ENCODE assay signal across 23 mouse cellular contexts in the genomic region with DNA sequence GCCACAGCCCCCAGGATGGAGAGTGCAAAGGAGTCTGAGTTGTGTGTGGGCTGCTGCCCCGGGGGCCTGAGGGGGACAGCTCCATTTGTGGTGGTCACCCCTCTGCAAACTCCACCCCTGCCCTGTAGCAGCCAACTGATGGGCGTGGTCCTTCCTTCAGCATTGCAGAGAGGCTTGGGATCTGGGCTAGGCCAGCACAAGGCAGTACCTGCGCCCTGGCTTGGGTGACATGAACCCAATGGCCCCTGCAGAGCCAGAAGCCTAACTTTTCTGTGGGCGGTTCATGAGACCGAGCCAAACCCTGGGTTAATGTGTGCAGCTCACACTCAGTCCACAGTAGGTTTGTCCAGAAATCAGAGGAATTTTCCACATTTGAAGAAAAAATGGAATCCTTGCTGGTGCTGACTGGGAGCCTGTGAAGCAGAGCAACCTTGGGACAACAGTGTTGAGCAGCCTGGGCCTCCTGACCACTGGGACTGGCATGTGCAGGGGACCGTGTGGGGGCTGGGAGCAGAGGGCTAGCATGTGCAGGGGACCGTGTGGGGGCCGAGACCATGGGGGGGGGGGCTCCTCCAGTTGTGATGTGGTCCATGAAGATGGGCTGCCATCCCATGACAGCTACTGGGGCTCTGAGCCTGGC. TPM values are rescaled to one million over a fixed set of nuclear protein-coding genes. Genes with fewer than 3 reads are reported as not detected.
DNase-seq lines count a peak whose midpoint lies in the region; ATAC-seq and TF ChIP-seq lines count a peak whose summit lies in the region.
"Had no signal": no experiment of that assay in that cellular context is flagged by ENCODE, and none has a peak within 500 bp of the region (broad histone marks: within the 10 kb centered on the region; RNA-seq: fewer than 3 reads in every experiment).

No protein-coding gene starts in this region.

- H3K27me3 ChIP-seq in kidney, embryonic 16.5 days (ENCODE audit: insufficient read depth, low read length), result no peaks in the 10 kb centered on the region
- H3K27me3 ChIP-seq in erythroblast, embryonic 14.5 days (ENCODE audit: control insufficient read depth), result no peaks in the 10 kb centered on the region
- no peaks in the 10 kb centered on the region for H3K27me3 ChIP-seq in liver, embryonic 14.5 days (ENCODE audit: control insufficient read depth, insufficient read depth, low read length)
- H3K27me3 ChIP-seq in heart, embryonic 12.5 days (replicated peaks), result no peaks in the 10 kb centered on the region
- H3K27me3 ChIP-seq in heart, adult 2 months (ENCODE audit: control insufficient read depth, insufficient read depth, low read length), result no peaks in the 10 kb centered on the region
- no peaks in the 10 kb centered on the region for H3K27me3 ChIP-seq in hindbrain, embryonic 16.5 days (replicated peaks; ENCODE audit: control insufficient read depth, insufficient read depth, low read length)
- H3K27me3 ChIP-seq: CH12.LX; forebrain, embryonic 12.5 days; hindbrain, embryonic 13.5 days; megakaryocyte, embryonic 14.5 days had no signal

- no peak for TF ChIP-seq CTCF in liver, embryonic 14.5 days (IDR thresholded peaks at IDR 0.05; ENCODE audit: low read depth)
- TF ChIP-seq CTCF in heart, adult 2 months (IDR thresholded peaks at IDR 0.05), result no peak

- no peaks in the 10 kb centered on the region for H3K9me3 ChIP-seq in kidney, embryonic 16.5 days (ENCODE audit: low read length)
- H3K9me3 ChIP-seq in erythroblast, embryonic 14.5 days (ENCODE audit: control insufficient read depth, low read length), result no peaks in the 10 kb centered on the region
- no peaks in the 10 kb centered on the region for H3K9me3 ChIP-seq in liver, embryonic 14.5 days (ENCODE audit: control insufficient read depth, low read length)
- no peaks in the 10 kb centered on the region for H3K9me3 ChIP-seq in heart, embryonic 12.5 days (replicated peaks)
- H3K9me3 ChIP-seq in hindbrain, embryonic 16.5 days (ENCODE audit: control insufficient read depth, low read length), result no peaks in the 10 kb centered on the region
- H3K9me3 ChIP-seq: forebrain, embryonic 12.5 days; hindbrain, embryonic 13.5 days; megakaryocyte, embryonic 14.5 days had no signal

- peak; percentile 84 for DNase-seq in kidney, adult 18-20 months
- peak; percentile 81 to 95 for DNase-seq in kidney, postnatal 25 days
- DNase-seq in liver, embryonic 14.5 days (ENCODE audit: low read depth in 3 of 3, low spot score in 3 of 3), result no peak
- DNase-seq in heart, adult 2 months, result no peak
- DNase-seq: adrenal gland, postnatal 14 days; cerebellum, adult 11 months; cerebellum, postnatal 25 days; embryo, embryonic 11 days; gastrocnemius, postnatal 10 days; lung, adult 2 months; right cerebral cortex, postnatal 25 days; thymus, postnatal 14 days had no signal

- no peak for TF ChIP-seq EP300 in liver, embryonic 14.5 days (IDR thresholded peaks at IDR 0.05; ENCODE audit: low read depth)
- no peak for TF ChIP-seq EP300 in heart, adult 2 months (IDR thresholded peaks at IDR 0.05; ENCODE audit: insufficient read depth, low read depth, low read length)

- no peak for ATAC-seq in kidney, embryonic 16.5 days (ENCODE audit: low FRiP score, low TSS enrichment)
- ATAC-seq in liver, embryonic 14.5 days (ENCODE audit: insufficient read depth), result no peak
- ATAC-seq in heart, embryonic 12.5 days (ENCODE audit: insufficient number of reproducible peaks, low FRiP score), result no peak
- ATAC-seq in hindbrain, embryonic 16.5 days, result no peak

- TF ChIP-seq POLR2A in heart, adult 2 months (IDR thresholded peaks at IDR 0.05; ENCODE audit: insufficient read depth, low read depth, low read length), result no peak

- H3K36me3 ChIP-seq in kidney, embryonic 16.5 days (ENCODE audit: insufficient read depth, low read length), result peaks cover 28% of the 10 kb centered on the region
- H3K36me3 ChIP-seq in erythroblast, embryonic 14.5 days (ENCODE audit: control insufficient read depth), result peaks cover 96% of the 10 kb centered on the region
- H3K36me3 ChIP-seq in liver, embryonic 14.5 days (replicated peaks; ENCODE audit: control insufficient read depth, insufficient read depth, low read depth), result peaks cover 43% of the 10 kb centered on the region
- peaks cover 64% of the 10 kb centered on the region for H3K36me3 ChIP-seq in heart, embryonic 12.5 days
- no peaks in the 10 kb centered on the region for H3K36me3 ChIP-seq in heart, adult 2 months (ENCODE audit: control insufficient read depth, insufficient read depth, low read length)
- peaks cover 22% of the 10 kb centered on the region for H3K36me3 ChIP-seq in hindbrain, embryonic 16.5 days (ENCODE audit: control insufficient read depth, insufficient read depth, low read length)

- H3K9ac ChIP-seq in kidney, embryonic 16.5 days (replicated peaks; ENCODE audit: low read length), result no peak overlapping the region
- H3K9ac ChIP-seq in liver, embryonic 14.5 days (replicated peaks), result peak overlapping the region; percentile 21
- H3K9ac ChIP-seq in heart, embryonic 12.5 days, result no peak overlapping the region
- no peak overlapping the region for H3K9ac ChIP-seq in heart, adult 2 months (ENCODE audit: low read depth, low read length)
- H3K9ac ChIP-seq in hindbrain, embryonic 16.5 days (ENCODE audit: low read depth, low read length), result no peak overlapping the region
- H3K9ac ChIP-seq: forebrain, embryonic 12.5 days; hindbrain, embryonic 13.5 days had no signal

- H3K27ac ChIP-seq in kidney, embryonic 16.5 days (ENCODE audit: low read length), result no peak overlapping the region
- peak overlapping the region; percentile 69 for H3K27ac ChIP-seq in liver, embryonic 14.5 days
- no peak overlapping the region for H3K27ac ChIP-seq in heart, embryonic 12.5 days (ENCODE audit: poor library complexity, severe bottlenecking)
- no peak overlapping the region for H3K27ac ChIP-seq in heart, adult 2 months
- no peak overlapping the region for H3K27ac ChIP-seq in hindbrain, embryonic 16.5 days (ENCODE audit: low read depth, low read length)
- H3K27ac ChIP-seq: forebrain, embryonic 12.5 days; hindbrain, embryonic 13.5 days; layer of hippocampus, adult 2 months had no signal

- H3K79me2 ChIP-seq in heart, adult 2 months (replicated peaks; ENCODE audit: control insufficient read depth, insufficient read depth, low read length), result no peaks in the 10 kb centered on the region

- no peak overlapping the region for H3K4me2 ChIP-seq in kidney, embryonic 16.5 days (replicated peaks; ENCODE audit: low read depth, low read length)
- H3K4me2 ChIP-seq in liver, embryonic 14.5 days (ENCODE audit: low read depth), result peak overlapping the region; percentile 44
- no peak overlapping the region for H3K4me2 ChIP-seq in heart, embryonic 12.5 days
- no peak overlapping the region for H3K4me2 ChIP-seq in hindbrain, embryonic 16.5 days (ENCODE audit: low read length)
- H3K4me2 ChIP-seq: forebrain, embryonic 12.5 days; hindbrain, embryonic 13.5 days had no signal

- WGBS in kidney, embryonic 16.5 days, result 85% methylated on average over 8 of the region's 8 CpGs
- WGBS in liver, embryonic 14.5 days (ENCODE audit: insufficient replicate concordance), result 76% methylated on average over 8 of the region's 8 CpGs
- WGBS in heart, embryonic 12.5 days, result 79% methylated on average over 8 of the region's 8 CpGs
- WGBS in heart, adult 2 months, result 83% methylated on average over 8 of the region's 8 CpGs
- 87% methylated on average over 8 of the region's 8 CpGs for WGBS in hindbrain, embryonic 16.5 days

- H3K4me1 ChIP-seq in kidney, embryonic 16.5 days (ENCODE audit: insufficient read depth, low read length), result no peaks in the 10 kb centered on the region
- H3K4me1 ChIP-seq in erythroblast, embryonic 14.5 days (ENCODE audit: control insufficient read depth), result peaks cover 64% of the 10 kb centered on the region
- peaks cover 22 to 34% of the 10 kb centered on the region in 2 experiments for H3K4me1 ChIP-seq in liver, embryonic 14.5 days (replicated peaks; ENCODE audit: control insufficient read depth in 2 of 2, insufficient read depth in 2 of 2, low read length in 1 of 2)
- no peaks in the 10 kb centered on the region for H3K4me1 ChIP-seq in heart, embryonic 12.5 days (replicated peaks)
- H3K4me1 ChIP-seq in heart, adult 2 months (ENCODE audit: control insufficient read depth, insufficient read depth, low read length), result no peaks in the 10 kb centered on the region; the same call in 1 of the 2 replicates
- H3K4me1 ChIP-seq in hindbrain, embryonic 16.5 days (ENCODE audit: control insufficient read depth, insufficient read depth, low read depth, low read length), result no peaks in the 10 kb centered on the region
- H3K4me1 ChIP-seq: forebrain, embryonic 12.5 days; hindbrain, embryonic 13.5 days had no signal

- H3K4me3 ChIP-seq in kidney, embryonic 16.5 days (ENCODE audit: low read length), result no peak overlapping the region
- H3K4me3 ChIP-seq in erythroblast, embryonic 14.5 days (replicated peaks), result peak overlapping the region; percentile 17
- H3K4me3 ChIP-seq in liver, embryonic 14.5 days (ENCODE audit: insufficient read depth in 1 of 2, low read depth in 2 of 2, low read length in 2 of 2), result no peak overlapping the region
- no peak overlapping the region for H3K4me3 ChIP-seq in heart, embryonic 12.5 days
- no peak overlapping the region for H3K4me3 ChIP-seq in heart, adult 2 months
- no peak overlapping the region for H3K4me3 ChIP-seq in hindbrain, embryonic 16.5 days (ENCODE audit: low read length)
- H3K4me3 ChIP-seq: forebrain, embryonic 12.5 days; hindbrain, embryonic 13.5 days; layer of hippocampus, adult 2 months; megakaryocyte, embryonic 14.5 days had no signal

- intact Hi-C loops in heart, adult 2 months (cut with DNase I), result no loop called here

RNA-seq across cellular contexts. Expression of a gene that starts 7.8 kb away (rescaled TPM):
- polyA plus RNA-seq in kidney, embryonic 16.5 days (2015; fragmentation: Nextera tagmentation; extraction: Ambion mirVana), result 50.7 and 52.1 TPM in 2 replicates
- 2.3 and 2.9 TPM in 2 replicates for polyA plus RNA-seq in erythroblast, embryonic 14.5 days (2012)
- polyA plus RNA-seq in liver, embryonic 14.5 days (2012; rRNA removed), result 18.6 and 24.0 TPM in 2 replicates
- 37.2 and 40.1 TPM in 2 replicates for polyA plus RNA-seq in liver, embryonic 14.5 days (2014; fragmentation: Nextera tagmentation; extraction: Ambion mirVana)
- 36.5 TPM in 2 replicates for polyA plus RNA-seq in heart, embryonic 12.5 days (2016; fragmentation: Nextera tagmentation; extraction: Ambion mirVana)
- 10 to 100 TPM; 80.3 to 81.5 TPM for total RNA-seq in heart, adult 2 months (2021)
- polyA plus RNA-seq in heart, adult 2 months (2012; rRNA removed), result 42.7 and 50.8 TPM in 2 replicates
- 23.1 and 28.8 TPM in 2 replicates for polyA plus RNA-seq in hindbrain, embryonic 16.5 days (2015; fragmentation: Nextera tagmentation; extraction: Ambion mirVana)

RNA-seq across cellular contexts. Expression of a gene that starts 7.8 kb away (rescaled TPM):
- polyA plus RNA-seq in kidney, embryonic 16.5 days (2015; fragmentation: Nextera tagmentation; extraction: Ambion mirVana), result 3.0 and 3.1 TPM in 2 replicates
- not detected in 2 replicates for polyA plus RNA-seq in erythroblast, embryonic 14.5 days (2012)
- polyA plus RNA-seq in liver, embryonic 14.5 days (2012; rRNA removed), result 3.4 and 4.3 TPM in 2 replicates
- 4.7 and 6.3 TPM in 2 replicates for polyA plus RNA-seq in liver, embryonic 14.5 days (2014; fragmentation: Nextera tagmentation; extraction: Ambion mirVana)
- 0.12 and 0.24 TPM in 2 replicates for polyA plus RNA-seq in heart, embryonic 12.5 days (2016; fragmentation: Nextera tagmentation; extraction: Ambion mirVana)
- 10 to 100 TPM; 11.7 to 12.7 TPM for total RNA-seq in heart, adult 2 months (2021)
- polyA plus RNA-seq in heart, adult 2 months (2012; rRNA removed), result 6.4 and 9.2 TPM in 2 replicates
- polyA plus RNA-seq in hindbrain, embryonic 16.5 days (2015; fragmentation: Nextera tagmentation; extraction: Ambion mirVana), result 0.15 TPM in 1 of 2 replicates, not detected in the other
- total RNA-seq: left cerebral cortex, postnatal 36 days; MEL had no signal

RNA-seq across cellular contexts. Expression of a gene that starts 18.0 kb away (rescaled TPM):
- polyA plus RNA-seq in kidney, embryonic 16.5 days (2015; fragmentation: Nextera tagmentation; extraction: Ambion mirVana), result 63.4 and 75.6 TPM in 2 replicates
- 26.8 and 33.4 TPM in 2 replicates for polyA plus RNA-seq in erythroblast, embryonic 14.5 days (2012)
- polyA plus RNA-seq in liver, embryonic 14.5 days (2012; rRNA removed), result 49.8 and 65.9 TPM in 2 replicates
- polyA plus RNA-seq in liver, embryonic 14.5 days (2014; fragmentation: Nextera tagmentation; extraction: Ambion mirVana), result 109 and 120 TPM in 2 replicates
- 39.9 and 41.2 TPM in 2 replicates for polyA plus RNA-seq in heart, embryonic 12.5 days (2016; fragmentation: Nextera tagmentation; extraction: Ambion mirVana)
- total RNA-seq in heart, adult 2 months (2021), result 10 to 100 TPM; 85.8 to 89.5 TPM
- 126 and 133 TPM in 2 replicates for polyA plus RNA-seq in heart, adult 2 months (2012; rRNA removed)
- 71.4 and 86.9 TPM in 2 replicates for polyA plus RNA-seq in hindbrain, embryonic 16.5 days (2015; fragmentation: Nextera tagmentation; extraction: Ambion mirVana)

RNA-seq across cellular contexts. Expression of a gene that starts 28.2 kb away (rescaled TPM):
- polyA plus RNA-seq in kidney, embryonic 16.5 days (2015; fragmentation: Nextera tagmentation; extraction: Ambion mirVana), result 63.3 and 67.1 TPM in 2 replicates
- 7.5 and 12.0 TPM in 2 replicates for polyA plus RNA-seq in erythroblast, embryonic 14.5 days (2012)
- polyA plus RNA-seq in liver, embryonic 14.5 days (2012; rRNA removed), result 30.8 and 33.1 TPM in 2 replicates
- 76.7 and 80.1 TPM in 2 replicates for polyA plus RNA-seq in liver, embryonic 14.5 days (2014; fragmentation: Nextera tagmentation; extraction: Ambion mirVana)
- 31.9 and 33.1 TPM in 2 replicates for polyA plus RNA-seq in heart, embryonic 12.5 days (2016; fragmentation: Nextera tagmentation; extraction: Ambion mirVana)
- total RNA-seq in heart, adult 2 months (2021), result 10 to 100 TPM; 18.2 to 22.7 TPM
- polyA plus RNA-seq in heart, adult 2 months (2012; rRNA removed), result 17.8 and 17.9 TPM in 2 replicates
- polyA plus RNA-seq in hindbrain, embryonic 16.5 days (2015; fragmentation: Nextera tagmentation; extraction: Ambion mirVana), result 64.1 and 65.7 TPM in 2 replicates

RNA-seq across cellular contexts. Expression of a gene that starts 28.5 kb away (rescaled TPM):
- polyA plus RNA-seq in kidney, embryonic 16.5 days (2015; fragmentation: Nextera tagmentation; extraction: Ambion mirVana), result 46.2 and 50.4 TPM in 2 replicates
- polyA plus RNA-seq in erythroblast, embryonic 14.5 days (2012), result 9.2 and 10.3 TPM in 2 replicates
- 26.3 and 28.4 TPM in 2 replicates for polyA plus RNA-seq in liver, embryonic 14.5 days (2012; rRNA removed)
- 37.5 and 40.2 TPM in 2 replicates for polyA plus RNA-seq in liver, embryonic 14.5 days (2014; fragmentation: Nextera tagmentation; extraction: Ambion mirVana)
- polyA plus RNA-seq in heart, embryonic 12.5 days (2016; fragmentation: Nextera tagmentation; extraction: Ambion mirVana), result 25.7 and 28.3 TPM in 2 replicates
- total RNA-seq in heart, adult 2 months (2021), result 10 to 100 TPM; 30.4 to 33.8 TPM
- polyA plus RNA-seq in heart, adult 2 months (2012; rRNA removed), result 47.0 and 66.2 TPM in 2 replicates
- 88.2 and 90.4 TPM in 2 replicates for polyA plus RNA-seq in hindbrain, embryonic 16.5 days (2015; fragmentation: Nextera tagmentation; extraction: Ambion mirVana)

Comparison
In these comparisons a context has a peak if more than half of its experiments do, and no peak if none do; other contexts are left out.
1. DNase-seq: peak in kidney, adult 18-20 months (single experiment) and kidney, postnatal 25 days (2 of 2); none in liver, embryonic 14.5 days (0 of 3) and heart, adult 2 months (0 of 2).